Mouse (Mus musculus) MEL (cell line): ENCODE data around the gene Slc39a13. TPM values are rescaled to one million over a fixed set of nuclear protein-coding genes. Genes with fewer than 3 reads are reported as not detected.

Experiments used
- DNase-seq: peaks from one replicate; pipeline ENCODE4 v3.0.0; 2011; ENCODE audit warnings: low read depth, low spot score
- H3K27ac ChIP-seq: 2 replicates; pipeline ENCODE4 v1.5.1; 2012; ENCODE audit warnings: low read depth, mild to moderate bottlenecking, control low read depth, low read length, moderate library complexity; ENCODE audit not compliant: control insufficient read depth
- H3K27me3 ChIP-seq, 2 experiments: fragments of 150-350 bp in 1 of 2; sonication (generic) in 1 of 2; 2 replicates each; pipeline ENCODE4 v1.6.1; 2012; ENCODE audit warnings: low read length in 2 of 2, mild to moderate bottlenecking in 2 of 2, improper control_type of control experiment in 1 of 2, moderate library complexity in 1 of 2; ENCODE audit not compliant: insufficient read depth in 2 of 2, control insufficient read depth in 1 of 2
- H3K36me3 ChIP-seq, 2 experiments: 2 replicates each; pipeline ENCODE4 v1.6.1; 2012 to 2014; ENCODE audit warnings: low read length in 2 of 2, improper control_type of control experiment in 1 of 2, inconsistent platforms in 1 of 2, mild to moderate bottlenecking in 1 of 2; ENCODE audit not compliant: insufficient read depth in 2 of 2, control insufficient read depth in 1 of 2
- H3K4me1 ChIP-seq, 2 experiments: fragments of 150-350 bp in 1 of 2; sonication (generic) in 1 of 2; 2 replicates each; pipeline ENCODE4 v1.6.1; 2012; ENCODE audit warnings: low read length in 2 of 2, improper control_type of control experiment in 1 of 2, mild to moderate bottlenecking in 1 of 2; ENCODE audit not compliant: insufficient read depth in 2 of 2, control insufficient read depth in 1 of 2
- H3K4me3 ChIP-seq, 2 experiments: fragments of 150-350 bp in 1 of 2; sonication (generic) in 1 of 2; 2 replicates each; pipeline ENCODE4 v1.5.1; 2012; ENCODE audit warnings: low read depth in 2 of 2, low read length in 2 of 2, mild to moderate bottlenecking in 2 of 2, moderate library complexity in 2 of 2, control low read depth in 1 of 2, improper control_type of control experiment in 1 of 2; ENCODE audit not compliant: control insufficient read depth in 1 of 2, insufficient read depth in 1 of 2
- H3K79me2 ChIP-seq: 2 replicates; pipeline ENCODE4 v1.6.1; 2012; ENCODE audit warnings: mild to moderate bottlenecking, low read length, moderate library complexity; ENCODE audit not compliant: control insufficient read depth, poor library complexity, insufficient read depth
- H3K9ac ChIP-seq: 2 replicates; pipeline ENCODE4 v1.6.1; 2012; ENCODE audit warnings: low read depth, mild to moderate bottlenecking, control low read depth, low read length, moderate library complexity; ENCODE audit not compliant: control insufficient read depth, poor library complexity, severe bottlenecking
- H3K9me3 ChIP-seq: fragments of 150-350 bp; sonication (generic); replicated peaks from 2 replicates; pipeline ENCODE4 v1.6.1; 2012; ENCODE audit warnings: mild to moderate bottlenecking, low read length, improper control_type of control experiment, moderate library complexity; ENCODE audit not compliant: insufficient read depth
- CHD1 ChIP-seq: IDR thresholded peaks from 2 replicates; pipeline ENCODE4 v1.6.1; 2012; ENCODE audit warnings: low read depth, mild to moderate bottlenecking, inconsistent platforms, low read length, improper control_type of control experiment
- CTCF ChIP-seq, 3 experiments: IDR thresholded peaks in 2 of 3; conservative IDR thresholded peaks in 1 of 3; 2 replicates each; pipeline ENCODE4 v1.5.1; 2011 to 2012; ENCODE audit warnings: low read length in 3 of 3, low read depth in 2 of 3, mild to moderate bottlenecking in 2 of 3, improper control_type of control experiment in 1 of 3, inconsistent platforms in 1 of 3, mixed read lengths in 1 of 3, moderate library complexity in 1 of 3; ENCODE audit not compliant: control insufficient read depth in 1 of 3, insufficient read depth in 1 of 3, poor library complexity in 1 of 3, severe bottlenecking in 1 of 3
- HCFC1 ChIP-seq: IDR thresholded peaks from 2 replicates; pipeline ENCODE4 v1.6.1; 2012; ENCODE audit warnings: low read depth, mild to moderate bottlenecking, inconsistent platforms, low read length, improper control_type of control experiment, moderate library complexity
- JUND ChIP-seq: IDR thresholded peaks from 2 replicates; pipeline ENCODE4 v1.6.1; 2011; ENCODE audit warnings: low read depth, mild to moderate bottlenecking, improper control_type of control experiment, low read length
- KAT2A ChIP-seq: conservative IDR thresholded peaks from 2 replicates; pipeline ENCODE4 v1.6.1; 2012; ENCODE audit warnings: low read depth, low read length, improper control_type of control experiment, inconsistent platforms
- MAFK ChIP-seq: IDR thresholded peaks from 2 replicates; pipeline ENCODE4 v1.6.1; 2011; ENCODE audit warnings: low read depth, mild to moderate bottlenecking, low read length, improper control_type of control experiment, borderline replicate concordance
- MAX ChIP-seq: IDR thresholded peaks from 2 replicates; pipeline ENCODE4 v1.6.1; 2011; ENCODE audit warnings: low read length, improper control_type of control experiment
- MXI1 ChIP-seq: IDR thresholded peaks from 2 replicates; pipeline ENCODE4 v1.6.1; 2011; ENCODE audit warnings: mild to moderate bottlenecking, low read depth, low read length, improper control_type of control experiment
- MYB ChIP-seq: IDR thresholded peaks from 2 replicates; pipeline ENCODE4 v1.6.1; 2011; ENCODE audit warnings: mild to moderate bottlenecking, low read depth, low read length, improper control_type of control experiment
- MYC ChIP-seq: IDR thresholded peaks from 2 replicates; pipeline ENCODE4 v1.6.1; 2011; ENCODE audit warnings: low read depth, mild to moderate bottlenecking, low read length, improper control_type of control experiment, moderate library complexity
- NELFE ChIP-seq: IDR thresholded peaks from 2 replicates; pipeline ENCODE4 v1.6.1; 2011; ENCODE audit warnings: low read depth, low read length, improper control_type of control experiment
- NRF1 ChIP-seq: IDR thresholded peaks from 2 replicates; pipeline ENCODE4 v1.6.1; 2014; ENCODE audit warnings: low read depth, mild to moderate bottlenecking, inconsistent platforms, low read length, improper control_type of control experiment, moderate library complexity; ENCODE audit not compliant: poor library complexity, insufficient read depth, severe bottlenecking
- POLR2A ChIP-seq, 2 experiments: IDR thresholded peaks; 2 replicates each; pipeline ENCODE4 v1.6.1; 2011 to 2012; ENCODE audit warnings: low read length in 2 of 2, mild to moderate bottlenecking in 2 of 2, control low read depth in 1 of 2, improper control_type of control experiment in 1 of 2, low read depth in 1 of 2, moderate library complexity in 1 of 2; ENCODE audit not compliant: control insufficient read depth in 1 of 2, insufficient read depth in 1 of 2, poor library complexity in 1 of 2
- SIN3A ChIP-seq: IDR thresholded peaks from 2 replicates; pipeline ENCODE4 v1.6.1; 2012; ENCODE audit warnings: low read length, improper control_type of control experiment, inconsistent platforms
- TAL1 ChIP-seq: IDR thresholded peaks from 2 replicates; pipeline ENCODE4 v1.6.1; 2012; ENCODE audit warnings: mild to moderate bottlenecking, inconsistent platforms, low read length, moderate library complexity, mixed read lengths
- TBP ChIP-seq: IDR thresholded peaks from 2 replicates; pipeline ENCODE4 v1.8.0; 2011; ENCODE audit warnings: low read depth, low read length, improper control_type of control experiment
- UBTF ChIP-seq: IDR thresholded peaks from 2 replicates; pipeline ENCODE4 v1.6.1; 2012; ENCODE audit warnings: low read depth, mild to moderate bottlenecking, inconsistent platforms, low read length, improper control_type of control experiment, moderate library complexity, borderline replicate concordance; ENCODE audit not compliant: insufficient read depth
- ZC3H11A ChIP-seq: IDR thresholded peaks from 2 replicates; pipeline ENCODE4 v1.6.1; 2012; ENCODE audit warnings: low read depth, mild to moderate bottlenecking, inconsistent platforms, low read length, improper control_type of control experiment
- ZKSCAN1 ChIP-seq: IDR thresholded peaks from 2 replicates; pipeline ENCODE4 v1.6.1; 2012; ENCODE audit warnings: low read depth, mild to moderate bottlenecking, inconsistent platforms, low read length, improper control_type of control experiment, moderate library complexity
- ZMIZ1 ChIP-seq: IDR thresholded peaks from 2 replicates; pipeline ENCODE4 v1.6.1; 2012; ENCODE audit warnings: low read depth, mild to moderate bottlenecking, inconsistent platforms, low read length, improper control_type of control experiment, moderate library complexity
- ZNF384 ChIP-seq: IDR thresholded peaks from 2 replicates; pipeline ENCODE4 v1.6.1; 2012; ENCODE audit warnings: low read depth, mild to moderate bottlenecking, inconsistent platforms, low read length, improper control_type of control experiment
- polyA plus RNA-seq, 2 experiments: library from polyadenylated mRNA; stranded (reverse) in 1 of 2; unstranded in 1 of 2; fragments of >175 nt in 1 of 2; fragments of >200 nt in 1 of 2; gene quantifications; 2 replicates each; pipeline versions ENCODE4 v1.2.1 to v1.2.4; 2012; ENCODE audit warnings: low replicate concordance in 2 of 2, low read depth in 1 of 2; ENCODE audit not compliant: insufficient read length in 2 of 2, insufficient read depth in 1 of 2, missing spikeins in 1 of 2
- total RNA-seq: library from RNA; depleted of rRNA; stranded (reverse); fragments of 300-350 nt; gene quantifications from 2 replicates; pipeline ENCODE4 v1.2.3, GENCODE M21; 2012

Slc39a13 gene
- total and polyA plus RNA-seq, 3 experiments, result 9.4 to 19.1 TPM; not detected in 1

GRCm38 (mm10) chr2:91019911-91020310, 50.3 kb downstream of the Slc39a13 start:
- no peaks in the 10 kb centered on the region for H3K9me3 ChIP-seq
- no peak for TF ChIP-seq ZMIZ1
- TF ChIP-seq SIN3A, result no peak
- TF ChIP-seq NRF1, result no peak
- no peak for TF ChIP-seq MAFK
- TF ChIP-seq CTCF (IDR thresholded peaks at IDR 0.05 in 2 of 3, conservative IDR thresholded peaks at IDR 0.05 in 1 of 3; ENCODE audit: control insufficient read depth in 1 of 3, insufficient read depth in 1 of 3, low read depth in 2 of 3, low read length in 3 of 3, poor library complexity in 1 of 3, severe bottlenecking in 1 of 3), result no peak
- no peak for TF ChIP-seq UBTF
- TF ChIP-seq ZNF384, result no peak
- no peaks in the 10 kb centered on the region for H3K79me2 ChIP-seq
- H3K27ac ChIP-seq, result no peak overlapping the region
- no peak for DNase-seq
- H3K27me3 ChIP-seq, result no peaks in the 10 kb centered on the region
- peaks cover 2 to 3% of the 10 kb centered on the region in 2 experiments for H3K36me3 ChIP-seq
- no peak overlapping the region for H3K4me3 ChIP-seq
- no peak overlapping the region for H3K9ac ChIP-seq
- H3K4me1 ChIP-seq, result peaks cover 0 to 5% of the 10 kb centered on the region in 2 experiments; a peak in 2 of 4 replicates

- DNase-seq, result no peak
- no peaks in the 10 kb centered on the region for H3K9me3 ChIP-seq
- no peak overlapping the region for H3K27ac ChIP-seq
- H3K9ac ChIP-seq, result no peak overlapping the region
- H3K36me3 ChIP-seq, result peaks cover 0 to 12% of the 10 kb centered on the region in 2 experiments; a peak in 2 of 4 replicates
- TF ChIP-seq ZMIZ1 (no peak), MXI1 (no peak), NELFE (no peak), ZNF384 (no peak), MAX (no peak), JUND (no peak), UBTF (no peak), SIN3A (no peak), ZC3H11A (no peak), MAFK (no peak), ZKSCAN1 (no peak), HCFC1 (no peak), TBP (no peak), CHD1 (no peak), KAT2A (no peak), POLR2A (IDR thresholded peaks at IDR 0.05; ENCODE audit: control insufficient read depth in 1 of 2, insufficient read depth in 1 of 2, low read depth in 1 of 2, low read length in 2 of 2, poor library complexity in 1 of 2) (no peak), MYC (no peak), CTCF (IDR thresholded peaks at IDR 0.05 in 2 of 3, conservative IDR thresholded peaks at IDR 0.05 in 1 of 3; ENCODE audit: control insufficient read depth in 1 of 3, insufficient read depth in 1 of 3, low read depth in 2 of 3, low read length in 3 of 3, poor library complexity in 1 of 3, severe bottlenecking in 1 of 3) (no peak), TAL1 (no peak), MYB (no peak)
- H3K27me3 ChIP-seq, result no peaks in the 10 kb centered on the region
- no peaks in the 10 kb centered on the region for H3K79me2 ChIP-seq
- no peaks in the 10 kb centered on the region for H3K4me1 ChIP-seq
- H3K4me3 ChIP-seq, result no peak overlapping the region
These were observed 52.0 kb downstream of the Slc39a13 start for GRCm38 (mm10) chr2:91018061-91018788.
